Mouse (Mus musculus): ENCODE measurements around the gene Arsa. TPM values are rescaled to one million over a fixed set of nuclear protein-coding genes. Genes with fewer than 3 reads are reported as not detected.
"Not testable (repeated sequence)": the region's sequence is repeated elsewhere in the genome, so short reads cannot be mapped to it uniquely, and the experiment has no call there.

Gene Arsa
- polyA plus RNA-seq, 1 experiment from 2014 or later: 19.8 TPM

- 0 out of 2 replicates have a peak, but pooled peaks cover 2% of the 10 kb centered on the region for H3K4me1 ChIP-seq
- H3K27ac ChIP-seq: no peak overlapping the region
- ATAC-seq (ENCODE audit: low FRiP score): no peak
- no peak overlapping the region for H3K4me2 ChIP-seq (replicated peaks)
- no peak overlapping the region for H3K9ac ChIP-seq
- H3K4me3 ChIP-seq: no peak overlapping the region
- no peaks in the 10 kb centered on the region for H3K9me3 ChIP-seq (replicated peaks)
- no peaks in the 10 kb centered on the region for H3K36me3 ChIP-seq
- no peaks in the 10 kb centered on the region for H3K27me3 ChIP-seq
- WGBS: 89% methylated on average over 5 of the region's 5 CpGs
Observed at GRCm38 (mm10) chr15:89435878-89436277, 41.3 kb downstream of the Arsa start.

GRCm38 (mm10) chr15:89434136-89434535 lies 43.1 kb downstream of the Arsa start:
- 0 out of 2 replicates have a peak, but pooled peaks cover 6% of the 10 kb centered on the region for H3K4me1 ChIP-seq
- H3K27me3 ChIP-seq: no peaks in the 10 kb centered on the region
- H3K27ac ChIP-seq: no peak overlapping the region
- no peaks in the 10 kb centered on the region for H3K9me3 ChIP-seq (replicated peaks)
- no peak for ATAC-seq (ENCODE audit: low FRiP score)
- H3K4me3 ChIP-seq: no peak overlapping the region
- WGBS: 64% methylated on average over 3 of the region's 3 CpGs
- H3K4me2 ChIP-seq (replicated peaks): no peak overlapping the region
- no peaks in the 10 kb centered on the region for H3K36me3 ChIP-seq
- no peak overlapping the region for H3K9ac ChIP-seq

GRCm38 (mm10) chr15:89432946-89433345 lies 44.3 kb downstream of the Arsa start:
- no peaks in the 10 kb centered on the region for H3K36me3 ChIP-seq
- WGBS: 77% methylated on average over 4 of the region's 4 CpGs
- no peaks in the 10 kb centered on the region for H3K9me3 ChIP-seq (replicated peaks)
- no peak overlapping the region for H3K9ac ChIP-seq
- no peak for ATAC-seq (ENCODE audit: low FRiP score)
- H3K4me2 ChIP-seq (replicated peaks): no peak overlapping the region
- no peaks in the 10 kb centered on the region for H3K27me3 ChIP-seq
- H3K4me1 ChIP-seq: peaks cover 15% of the 10 kb centered on the region
- no peak overlapping the region for H3K4me3 ChIP-seq
- no peak overlapping the region for H3K27ac ChIP-seq

- WGBS: 92% methylated on average over 6 of the region's 6 CpGs
- H3K9ac ChIP-seq: no peak overlapping the region
- no peaks in the 10 kb centered on the region for H3K27me3 ChIP-seq
- H3K9me3 ChIP-seq (replicated peaks): no peaks in the 10 kb centered on the region
- peaks cover 15% of the 10 kb centered on the region for H3K4me1 ChIP-seq
- no peak overlapping the region for H3K4me2 ChIP-seq (replicated peaks)
- no peak overlapping the region for H3K4me3 ChIP-seq
- peaks cover 10% of the 10 kb centered on the region for H3K36me3 ChIP-seq
- no peak overlapping the region for H3K27ac ChIP-seq
- ATAC-seq (ENCODE audit: low FRiP score): no peak
Observed at GRCm38 (mm10) chr15:89431806-89432205, 45.4 kb downstream of the Arsa start.

GRCm38 (mm10) chr15:89431271-89431670 lies 46.0 kb downstream of the Arsa start:
- no peak for ATAC-seq (ENCODE audit: low FRiP score)
- Histone ChIP-seq H3K36me3 (peaks cover 16% of the 10 kb centered on the region), H3K4me2 (replicated peaks) (no peak overlapping the region), H3K4me1 (peaks cover 15% of the 10 kb centered on the region), H3K9me3 (replicated peaks) (no peaks in the 10 kb centered on the region), H3K9ac (no peak overlapping the region), H3K27ac (no peak overlapping the region), H3K4me3 (no peak overlapping the region), H3K27me3 (no peaks in the 10 kb centered on the region)
- WGBS: 94% methylated on average over 3 of the region's 3 CpGs

GRCm38 (mm10) chr15:89430771-89431170 lies 46.5 kb downstream of the Arsa start:
- WGBS: 86% methylated on average over 9 of the region's 9 CpGs
- H3K27ac ChIP-seq; H3K9ac ChIP-seq; H3K4me2 ChIP-seq (replicated peaks); H3K9me3 ChIP-seq (replicated peaks); ATAC-seq (ENCODE audit: low FRiP score); H3K4me3 ChIP-seq; H3K27me3 ChIP-seq: not testable (repeated sequence)
- peaks cover 21% of the 10 kb centered on the region for H3K36me3 ChIP-seq
- H3K4me1 ChIP-seq: peaks cover 18% of the 10 kb centered on the region

- peak overlapping the region; percentile 96 for H3K27ac ChIP-seq
- peak overlapping the region; percentile 82 for H3K9ac ChIP-seq
- peak overlapping the region; percentile 92 for H3K4me2 ChIP-seq (replicated peaks)
- peaks cover 22% of the 10 kb centered on the region for H3K4me1 ChIP-seq
- no peak for ATAC-seq (ENCODE audit: low FRiP score)
- H3K27me3 ChIP-seq: no peaks in the 10 kb centered on the region
- H3K36me3 ChIP-seq: peaks cover 25% of the 10 kb centered on the region
- no peaks in the 10 kb centered on the region for H3K9me3 ChIP-seq (replicated peaks)
- 46% methylated on average over 6 of the region's 6 CpGs for WGBS
- peak overlapping the region; percentile 75 for H3K4me3 ChIP-seq
Observed at GRCm38 (mm10) chr15:89430341-89430740, 46.9 kb downstream of the Arsa start.

GRCm38 (mm10) chr15:89429352-89430221 lies 47.6 kb downstream of the Arsa start, which contains the start of the genes C730034F03Rik, Gm44502 and Chkb:
Gene C730034F03Rik, plus strand, starts transcription at chr15:89429589.
Gene Gm44502, minus strand, starts transcription at chr15:89429696.
Gene Chkb, minus strand, starts transcription at chr15:89429908.
- WGBS: under 1% methylated on average over 70 of the region's 70 CpGs

GRCm38 (mm10) chr15:89428821-89429351 lies 48.3 kb downstream of the Arsa start:
- Histone ChIP-seq H3K27me3 (no peaks in the 10 kb centered on the region), H3K9ac (peak overlapping the region; percentile 82), H3K4me3 (peak overlapping the region; percentile 75), H3K27ac (peak overlapping the region; percentile 96), H3K4me1 (peaks cover 22% of the 10 kb centered on the region), H3K36me3 (peaks cover 31% of the 10 kb centered on the region), H3K4me2 (replicated peaks) (peak overlapping the region; percentile 92), H3K9me3 (replicated peaks) (no peaks in the 10 kb centered on the region)
- 4% methylated on average over 22 of the region's 22 CpGs for WGBS
- ATAC-seq (ENCODE audit: low FRiP score): peak; percentile 55

More at GRCm38 (mm10) chr15:89429352-89430221, 47.6 kb downstream of the Arsa start, which contains the start of the genes C730034F03Rik, Gm44502 and Chkb:
- Histone ChIP-seq H3K9ac (peak within 1 kb of the TSS; percentile 82), H3K9me3 (replicated peaks) (no peaks in the 10 kb centered on the region), H3K4me1 (peaks cover 22% of the 10 kb centered on the region), H3K27me3 (no peaks in the 10 kb centered on the region), H3K27ac (peak within 1 kb of the TSS; percentile 96), H3K36me3 (peaks cover 26% of the 10 kb centered on the region), H3K4me2 (replicated peaks) (peak within 1 kb of the TSS; percentile 92), H3K4me3 (peak within 1 kb of the TSS; percentile 75)
- ATAC-seq (ENCODE audit: low FRiP score): peak; percentile 95

GRCm38 (mm10) chr15:89428136-89428790 lies 49.0 kb downstream of the Arsa start:
- Histone ChIP-seq H3K4me1 (peaks cover 22% of the 10 kb centered on the region), H3K36me3 (peaks cover 35% of the 10 kb centered on the region), H3K27me3 (no peaks in the 10 kb centered on the region), H3K9ac (peak overlapping the region; percentile 82), H3K4me2 (replicated peaks) (peak overlapping the region; percentile 92), H3K9me3 (replicated peaks) (no peaks in the 10 kb centered on the region), H3K27ac (no peak overlapping the region), H3K4me3 (peak overlapping the region; percentile 75)
- 84% methylated on average over 19 of the region's 19 CpGs for WGBS
- ATAC-seq (ENCODE audit: low FRiP score): no peak

GRCm38 (mm10) chr15:89426716-89427115 lies 50.5 kb downstream of the Arsa start:
- H3K9ac ChIP-seq: no peak overlapping the region
- ATAC-seq (ENCODE audit: low FRiP score): no peak
- H3K27me3 ChIP-seq: no peaks in the 10 kb centered on the region
- no peaks in the 10 kb centered on the region for H3K9me3 ChIP-seq (replicated peaks)
- H3K4me1 ChIP-seq: peaks cover 22% of the 10 kb centered on the region
- peaks cover 41% of the 10 kb centered on the region for H3K36me3 ChIP-seq
- no peak overlapping the region for H3K4me2 ChIP-seq (replicated peaks)
- WGBS: 92% methylated on average over 10 of the region's 10 CpGs
- H3K4me3 ChIP-seq: no peak overlapping the region
- H3K27ac ChIP-seq: no peak overlapping the region

- Histone ChIP-seq H3K9me3 (replicated peaks) (no peaks in the 10 kb centered on the region), H3K9ac (no peak within 1 kb of the TSS), H3K36me3 (peaks cover 42% of the 10 kb centered on the region), H3K4me3 (no peak within 1 kb of the TSS), H3K4me1 (peaks cover 20% of the 10 kb centered on the region), H3K27ac (no peak within 1 kb of the TSS), H3K27me3 (no peaks in the 10 kb centered on the region), H3K4me2 (replicated peaks) (0 out of 2 replicates have a peak within 1 kb of the TSS, but pooled peaks have one; percentile 6)
- WGBS: 19% methylated on average over 6 of the region's 6 CpGs
- ATAC-seq (ENCODE audit: low FRiP score): no peak
Observed at GRCm38 (mm10) chr15:89425711-89426121, 51.5 kb downstream of the Arsa start, which contains the start of gene Cpt1b. Gene Cpt1b, minus strand, starts transcription at chr15:89425863.

Data from hindbrain, embryonic 12.5 days (tissue).